Mouse (Mus musculus) E14TG2a.4 (cell line): ENCODE measurements at regions not wholly inside any gene's neighbourhood (a gene's known extent, or its start where the extent isn't known, plus 50 kb on each side); places are given as distances from the start of the nearest gene placed in this dataset.
"Not testable (repeated sequence)": the region's sequence is repeated elsewhere in the genome, so short reads cannot be mapped to it uniquely, and the experiment has no call there.

ENCODE experiments used
- H3K27me3 ChIP-seq: 2 replicates; pipeline ENCODE4 v1.6.1; 2014; ENCODE audit warnings: low read length, control low read depth; ENCODE audit not compliant: insufficient read depth
- H3K36me3 ChIP-seq: 2 replicates; pipeline ENCODE4 v1.6.1; 2014; ENCODE audit warnings: low read length, control low read depth; ENCODE audit not compliant: insufficient read depth
- H3K4me1 ChIP-seq: replicated peaks from 2 replicates; pipeline ENCODE4 v1.6.1; 2014; ENCODE audit warnings: low read depth, low read length, control low read depth
- H3K4me3 ChIP-seq: replicated peaks from 2 replicates; pipeline ENCODE4 v1.5.1; 2014; ENCODE audit warnings: mild to moderate bottlenecking, low read length
- H3K9me3 ChIP-seq: 2 replicates; pipeline ENCODE4 v1.6.1; 2014; ENCODE audit warnings: low read length, control low read depth
- CTCF ChIP-seq: conservative IDR thresholded peaks from 2 replicates; pipeline ENCODE4 v1.5.1; 2014; ENCODE audit warnings: low read length
- NANOG ChIP-seq: IDR thresholded peaks from 2 replicates; pipeline ENCODE4 v1.6.1; 2014; ENCODE audit warnings: borderline replicate concordance, low read length, mixed read lengths
- POU5F1 ChIP-seq: IDR thresholded peaks from 2 replicates; pipeline ENCODE4 v1.6.1; 2014; ENCODE audit warnings: low read length, borderline replicate concordance

DNA sequence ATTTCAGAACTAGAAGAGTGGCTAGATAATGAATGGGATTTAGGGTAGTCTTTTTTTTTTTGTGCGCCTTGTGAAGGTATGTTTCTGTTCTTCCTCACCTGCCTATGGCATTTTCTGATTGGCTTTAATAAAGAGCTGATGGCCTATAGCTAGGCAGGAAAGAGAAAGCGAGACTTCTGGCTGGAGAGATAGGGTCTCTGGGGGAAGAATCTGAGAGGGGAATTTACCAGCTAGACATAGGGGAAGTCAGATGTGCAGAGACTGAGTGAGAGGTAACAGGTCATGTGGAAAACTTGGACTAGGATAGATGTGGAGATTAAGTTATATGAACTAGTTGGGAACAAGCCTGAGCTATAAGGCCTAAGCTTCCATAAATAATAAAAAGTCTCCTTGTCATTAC is 129.7 kb upstream of the Max start:
- Histone ChIP-seq H3K9me3 (no peaks in the 10 kb centered on the region), H3K36me3 (no peaks in the 10 kb centered on the region), H3K4me3 (no peak overlapping the region), H3K4me1 (no peaks in the 10 kb centered on the region), H3K27me3 (no peaks in the 10 kb centered on the region)
- TF ChIP-seq POU5F1 (no peak), CTCF (no peak), NANOG (no peak)

DNA sequence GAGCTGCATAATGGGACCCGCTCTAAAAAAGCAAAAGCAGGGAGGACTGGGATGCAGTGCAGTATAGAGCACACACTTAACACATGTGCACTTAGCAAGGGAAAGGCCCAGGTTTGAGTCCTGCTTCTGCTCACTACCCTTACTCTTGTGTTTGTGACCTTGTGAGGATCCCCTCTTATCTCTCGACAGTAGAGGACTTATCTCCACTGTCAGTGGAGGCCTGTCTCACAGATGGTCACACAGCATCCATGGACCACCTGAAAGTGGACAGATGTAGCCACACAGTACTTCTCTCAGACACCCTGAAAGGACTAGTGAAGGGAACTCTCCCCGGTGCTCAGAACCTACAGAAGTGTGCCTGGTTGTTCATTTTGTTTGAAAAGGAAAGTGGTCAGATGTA is 128.5 kb upstream of the Max start:
- H3K9me3 ChIP-seq = no peaks in the 10 kb centered on the region
- no peak overlapping the region for H3K4me3 ChIP-seq
- H3K27me3 ChIP-seq = no peaks in the 10 kb centered on the region
- TF ChIP-seq POU5F1 (no peak), NANOG (no peak), CTCF (no peak)
- H3K4me1 ChIP-seq = no peaks in the 10 kb centered on the region
- H3K36me3 ChIP-seq = no peaks in the 10 kb centered on the region

DNA sequence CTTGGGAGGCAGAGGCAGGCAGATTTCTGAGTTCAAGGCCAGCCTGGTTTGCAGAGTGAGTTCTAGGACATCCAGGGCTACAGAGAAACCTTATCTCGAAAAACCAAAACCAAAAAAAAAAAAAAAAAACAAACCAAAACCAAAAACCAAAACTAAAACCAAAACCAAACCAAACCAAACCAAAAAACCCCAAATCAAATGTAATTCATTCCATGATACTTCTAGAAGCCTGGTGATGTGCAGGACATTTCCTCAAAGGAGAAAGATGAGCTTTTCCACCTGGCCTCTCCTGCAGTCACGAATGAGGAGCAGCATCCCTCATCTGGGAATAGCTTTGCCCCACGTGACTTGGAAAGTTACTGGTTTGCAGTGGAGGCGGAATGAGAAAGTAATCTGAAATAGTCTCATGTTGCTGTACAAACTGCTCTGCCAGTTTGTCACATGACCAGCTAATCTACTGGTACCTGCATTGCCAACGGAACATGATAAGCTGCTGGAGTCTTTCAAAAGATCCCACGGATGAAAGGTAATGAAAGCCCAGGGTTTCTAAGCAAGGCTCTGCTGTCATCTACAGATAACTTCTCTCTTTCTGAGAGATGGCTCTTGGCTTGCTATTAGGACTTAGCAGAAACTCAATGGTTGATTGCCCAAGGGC is 127.8 kb upstream of the Max start:
- no peak overlapping the region for H3K4me3 ChIP-seq
- H3K36me3 ChIP-seq = no peaks in the 10 kb centered on the region
- H3K9me3 ChIP-seq = no peaks in the 10 kb centered on the region
- no peaks in the 10 kb centered on the region for H3K27me3 ChIP-seq
- TF ChIP-seq POU5F1 = no peak
- no peaks in the 10 kb centered on the region for H3K4me1 ChIP-seq

DNA sequence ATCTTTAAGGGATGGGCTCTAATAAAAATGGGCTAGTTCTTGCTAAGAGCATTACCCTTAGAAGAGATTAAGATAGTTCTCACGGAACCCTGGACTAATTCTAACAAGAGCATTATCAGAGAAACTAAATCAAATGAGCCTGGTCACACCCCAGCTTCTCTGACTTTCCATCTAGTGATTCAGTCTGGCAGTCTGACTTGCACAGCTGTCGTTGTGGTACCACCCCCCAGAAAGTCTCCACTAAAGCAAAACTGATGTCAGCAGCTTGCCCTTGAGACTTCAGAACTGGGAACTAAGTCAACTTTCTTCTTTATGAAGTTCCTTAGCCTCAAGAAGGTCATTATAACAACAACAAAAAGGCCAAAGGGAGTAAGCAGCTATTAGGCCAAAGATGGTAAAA is 126.5 kb upstream of the Max start:
- H3K4me3 ChIP-seq = no peak overlapping the region
- no peaks in the 10 kb centered on the region for H3K9me3 ChIP-seq
- H3K4me1 ChIP-seq = no peaks in the 10 kb centered on the region
- no peaks in the 10 kb centered on the region for H3K27me3 ChIP-seq
- TF ChIP-seq CTCF = no peak
- no peak for TF ChIP-seq NANOG
- no peak for TF ChIP-seq POU5F1
- H3K36me3 ChIP-seq = no peaks in the 10 kb centered on the region

DNA sequence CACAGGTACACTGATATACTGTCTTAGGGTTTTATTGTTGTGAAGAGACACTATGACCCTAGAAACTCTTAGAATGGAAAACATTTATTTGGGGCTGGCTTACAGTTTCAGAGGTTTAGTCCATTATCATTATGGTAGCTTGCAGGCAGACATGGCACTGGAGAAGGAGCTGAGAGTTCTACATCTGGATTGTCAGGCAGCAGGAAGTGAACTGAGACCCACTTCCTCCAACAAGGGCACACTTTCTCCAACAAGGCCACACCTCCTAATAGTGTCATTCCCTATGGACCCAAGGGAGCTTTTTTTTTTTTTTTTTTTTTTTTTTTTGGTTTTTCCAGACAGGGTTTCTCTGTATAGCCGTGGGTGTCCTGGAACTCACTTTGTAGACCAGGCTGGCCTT is 124.9 kb upstream of the Max start:
- H3K4me1 ChIP-seq, H3K9me3 ChIP-seq, H3K27me3 ChIP-seq, H3K4me3 ChIP-seq, H3K36me3 ChIP-seq: not testable (repeated sequence)

DNA sequence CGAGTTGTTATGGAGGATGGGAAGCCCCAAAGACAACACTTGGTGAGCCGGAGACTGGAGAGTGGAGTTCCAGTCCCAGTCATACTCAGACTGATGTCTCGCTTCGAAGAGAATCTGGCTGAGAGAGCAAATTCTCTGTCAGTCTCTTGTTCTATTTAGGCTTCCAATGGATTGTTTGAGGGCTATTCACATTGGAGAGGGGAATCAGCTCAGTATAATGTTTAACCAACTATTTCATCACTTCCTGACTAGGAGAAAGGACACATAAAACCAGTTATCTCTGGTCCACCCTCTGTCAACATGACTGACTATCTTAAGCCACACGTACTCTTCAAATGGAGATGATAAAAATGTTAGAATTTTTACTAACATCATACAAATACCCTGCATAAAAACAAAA is 123.9 kb upstream of the Max start:
- Histone ChIP-seq H3K4me3 (no peak overlapping the region), H3K4me1 (no peaks in the 10 kb centered on the region), H3K27me3 (no peaks in the 10 kb centered on the region), H3K9me3 (no peaks in the 10 kb centered on the region), H3K36me3 (no peaks in the 10 kb centered on the region)
- TF ChIP-seq NANOG (no peak), CTCF (no peak), POU5F1 (no peak)

DNA sequence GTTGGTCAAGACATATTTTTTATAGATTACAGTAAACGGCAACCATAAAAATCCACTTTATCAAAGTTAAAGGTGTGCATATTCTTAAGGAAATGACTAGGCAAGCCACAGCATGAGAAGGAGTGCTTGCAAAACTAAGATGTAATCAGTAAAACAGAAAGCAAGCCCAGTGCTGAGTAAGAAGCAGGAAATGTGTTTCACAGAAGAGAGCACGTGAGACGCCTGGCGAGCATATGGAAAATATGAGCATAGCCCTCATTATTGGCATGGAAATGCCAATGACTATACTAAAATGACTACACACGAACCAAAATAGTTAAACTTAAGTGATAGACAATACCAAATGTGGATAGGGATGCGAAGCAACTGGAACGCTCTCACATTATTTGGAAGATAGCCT is 123.2 kb upstream of the Max start:
- H3K36me3 ChIP-seq = no peaks in the 10 kb centered on the region
- TF ChIP-seq CTCF = no peak
- no peak for TF ChIP-seq NANOG
- no peak for TF ChIP-seq POU5F1
- no peak overlapping the region for H3K4me3 ChIP-seq
- no peaks in the 10 kb centered on the region for H3K4me1 ChIP-seq
- H3K9me3 ChIP-seq = no peaks in the 10 kb centered on the region
- no peaks in the 10 kb centered on the region for H3K27me3 ChIP-seq

DNA sequence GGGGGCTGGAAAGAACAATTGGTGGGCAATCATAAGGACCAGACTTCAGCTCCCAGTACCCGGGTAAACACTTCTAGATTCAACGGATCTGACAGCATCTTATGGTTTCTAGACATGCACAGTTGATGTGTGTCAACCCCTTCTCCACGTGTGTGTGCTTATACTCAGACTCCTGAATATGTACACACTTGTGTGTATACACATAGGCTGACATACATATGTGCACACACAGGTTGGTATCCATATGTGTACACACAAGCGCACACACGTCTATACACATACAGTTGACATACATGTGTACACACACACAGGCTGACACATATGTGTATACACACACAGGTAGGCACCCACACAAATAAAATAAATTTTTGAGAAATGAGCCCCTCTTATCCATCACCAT is 122.7 kb upstream of the Max start:
- Histone ChIP-seq H3K4me1 (no peaks in the 10 kb centered on the region), H3K9me3 (no peaks in the 10 kb centered on the region), H3K36me3 (no peaks in the 10 kb centered on the region), H3K4me3 (no peak overlapping the region), H3K27me3 (no peaks in the 10 kb centered on the region)
- TF ChIP-seq NANOG (no peak), CTCF (no peak), POU5F1 (no peak)

DNA sequence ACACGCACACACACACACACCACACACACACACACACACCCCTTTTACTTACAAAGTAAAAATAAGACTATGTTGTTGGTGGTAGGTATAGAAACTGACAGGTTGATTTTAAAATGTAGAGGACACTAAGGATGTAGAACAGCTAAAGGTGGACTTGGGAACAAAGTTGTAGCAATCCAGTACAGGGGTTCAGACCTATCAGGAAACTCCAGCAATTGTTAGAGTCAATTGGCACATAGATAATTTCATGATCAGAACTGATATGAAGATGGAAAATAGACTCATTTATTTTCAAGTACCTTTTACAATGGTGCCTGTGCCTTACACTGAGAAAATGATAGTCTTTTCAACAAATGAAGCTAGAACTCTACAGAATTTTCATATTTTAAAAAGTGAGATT is 122.3 kb upstream of the Max start:
- H3K27me3 ChIP-seq = no peaks in the 10 kb centered on the region
- no peaks in the 10 kb centered on the region for H3K36me3 ChIP-seq
- no peaks in the 10 kb centered on the region for H3K9me3 ChIP-seq
- no peak for TF ChIP-seq CTCF
- no peak for TF ChIP-seq POU5F1
- no peak for TF ChIP-seq NANOG
- no peak overlapping the region for H3K4me3 ChIP-seq
- H3K4me1 ChIP-seq = no peaks in the 10 kb centered on the region
